Mouse (Mus musculus) olfactory bulb, adult 2 months (tissue): ENCODE results near the gene Xxylt1. TPM values are rescaled to one million over a fixed set of nuclear protein-coding genes. Genes with fewer than 3 reads are reported as not detected.
A peak's percentile ranks its signal among the peaks of the same experiment; 100 is the strongest.

Experiments
- H3K27ac ChIP-seq: fragments of 200-500 bp; 2 replicates; pipeline ENCODE4 v1.5.1; 2012; ENCODE audit warnings: low read depth, low read length; ENCODE audit not compliant: insufficient read depth
- H3K4me1 ChIP-seq: fragments of 200-500 bp; 2 replicates; pipeline ENCODE4 v1.6.1; 2012; ENCODE audit warnings: low read length; ENCODE audit not compliant: control insufficient read depth, insufficient read depth
- H3K4me3 ChIP-seq: fragments of 200-500 bp; 2 replicates; pipeline ENCODE4 v1.5.1; 2012; ENCODE audit warnings: mild to moderate bottlenecking, low read depth, low read length, moderate library complexity; ENCODE audit not compliant: insufficient read depth
- CTCF ChIP-seq: fragments of 200-500 bp; IDR thresholded peaks from 2 replicates; pipeline ENCODE4 v1.5.1; 2012; ENCODE audit warnings: low read depth, mild to moderate bottlenecking, low read length, moderate library complexity; ENCODE audit not compliant: insufficient read depth
- POLR2A ChIP-seq: fragments of 200-500 bp; IDR thresholded peaks from 2 replicates; pipeline ENCODE4 v1.6.1; 2012; ENCODE audit warnings: mild to moderate bottlenecking, low read depth, low read length, moderate library complexity; ENCODE audit not compliant: insufficient read depth
- WGBS: fragments of 180-500 bp; shearing (Covaris S2); methylation state at CpG from one replicate; pipeline ENCODE4 v1.1.7; 2018; 5-methylcytosine and 5-hydroxymethylcytosine counted together
- polyA plus RNA-seq: library from polyadenylated mRNA; stranded (reverse); fragments of >200 nt; gene quantifications from 2 replicates; pipeline ENCODE4 v1.2.4, GENCODE M21; 2012; ENCODE audit warnings: low replicate concordance; ENCODE audit not compliant: missing spikeins, insufficient read depth, insufficient read length

Xxylt1 gene
- polyA plus RNA-seq, 1 experiment = not detected

DNA sequence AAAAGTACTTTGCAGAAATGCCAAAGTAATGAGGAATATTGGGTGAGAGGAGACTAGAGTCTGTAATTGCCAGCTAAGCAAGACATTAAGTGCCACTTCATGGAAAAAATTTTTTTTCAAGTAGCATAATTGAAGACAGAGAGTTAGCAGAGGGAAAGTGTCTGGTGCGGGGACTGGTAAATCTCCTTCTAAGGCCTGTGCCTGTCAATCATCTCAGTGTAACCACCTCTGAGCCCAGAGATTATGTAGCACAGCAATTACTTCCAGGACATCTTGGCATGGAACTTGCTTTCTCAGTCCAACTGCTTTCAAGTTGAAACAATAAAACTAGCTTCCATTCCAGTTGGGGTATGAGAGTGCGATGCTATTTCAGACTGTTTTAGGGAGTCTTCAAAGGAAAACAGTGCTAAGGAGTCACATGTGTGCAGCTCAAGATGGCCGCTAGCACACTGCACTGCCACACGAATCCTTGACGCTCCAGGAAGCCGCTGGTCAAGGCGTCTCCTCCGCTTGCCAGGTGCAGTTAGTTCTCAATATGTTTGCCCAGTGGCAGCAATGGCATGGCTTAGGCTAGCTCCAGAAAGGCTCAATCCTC lies 45.5 kb downstream of the Xxylt1 start:
- TF ChIP-seq POLR2A (no peak), CTCF (no peak)
- Histone ChIP-seq H3K4me1 (peaks cover 5% of the 10 kb centered on the region; the same call in 1 of the 2 replicates), H3K27ac (no peak overlapping the region), H3K4me3 (no peak overlapping the region)
- 73% methylated on average over 8 of the region's 8 CpGs for WGBS

DNA sequence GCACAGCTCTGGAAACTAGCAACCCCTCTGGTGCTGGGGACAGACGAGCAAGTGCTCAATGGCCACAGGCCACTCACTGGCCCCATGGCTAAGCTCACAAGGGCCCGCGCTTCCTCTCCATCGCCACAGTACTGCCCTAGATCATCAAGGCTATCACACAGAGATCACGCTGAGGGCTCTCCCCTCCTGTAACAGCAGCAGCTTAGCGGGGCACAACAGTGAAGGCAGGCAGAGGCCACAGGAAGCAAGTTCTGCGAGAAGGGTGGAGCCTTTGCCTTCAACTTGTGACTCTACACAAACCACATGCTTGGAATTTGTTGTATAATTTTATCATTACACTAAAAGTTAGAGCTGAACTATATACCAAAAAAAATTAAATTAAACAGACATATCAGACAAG lies 46.0 kb downstream of the Xxylt1 start:
- 86% methylated on average over 7 of the region's 7 CpGs for WGBS
- no peak for TF ChIP-seq CTCF
- TF ChIP-seq POLR2A = no peak
- H3K4me3 ChIP-seq = no peak overlapping the region
- peaks cover 7% of the 10 kb centered on the region; the same call in 1 of the 2 replicates for H3K4me1 ChIP-seq
- no peak overlapping the region for H3K27ac ChIP-seq

DNA sequence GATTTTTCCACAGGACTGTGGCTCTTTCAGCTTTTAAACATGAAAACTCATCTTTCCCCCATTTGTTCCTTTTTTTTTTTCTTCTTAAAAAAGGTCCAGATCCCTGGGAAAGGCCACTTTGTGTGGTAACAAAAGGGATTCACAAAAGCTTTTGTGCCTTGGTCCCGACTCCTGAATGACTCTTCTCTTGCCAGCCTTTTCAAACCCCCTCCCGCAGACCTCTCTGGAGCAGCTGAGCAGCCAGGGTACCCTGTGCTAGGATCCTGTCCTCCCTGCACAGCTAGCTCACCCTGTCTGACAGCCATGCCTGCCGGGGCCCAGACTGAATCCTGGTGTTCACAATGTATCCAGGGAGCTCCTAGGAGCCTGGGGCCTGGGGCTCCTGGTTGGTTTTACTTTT lies 47.2 kb downstream of the Xxylt1 start:
- no peak overlapping the region for H3K27ac ChIP-seq
- no peak for TF ChIP-seq POLR2A
- no peak for TF ChIP-seq CTCF
- no peak overlapping the region for H3K4me3 ChIP-seq
- WGBS = 67% methylated on average over 3 of the region's 3 CpGs
- peaks cover 7% of the 10 kb centered on the region; the same call in 1 of the 2 replicates for H3K4me1 ChIP-seq

DNA sequence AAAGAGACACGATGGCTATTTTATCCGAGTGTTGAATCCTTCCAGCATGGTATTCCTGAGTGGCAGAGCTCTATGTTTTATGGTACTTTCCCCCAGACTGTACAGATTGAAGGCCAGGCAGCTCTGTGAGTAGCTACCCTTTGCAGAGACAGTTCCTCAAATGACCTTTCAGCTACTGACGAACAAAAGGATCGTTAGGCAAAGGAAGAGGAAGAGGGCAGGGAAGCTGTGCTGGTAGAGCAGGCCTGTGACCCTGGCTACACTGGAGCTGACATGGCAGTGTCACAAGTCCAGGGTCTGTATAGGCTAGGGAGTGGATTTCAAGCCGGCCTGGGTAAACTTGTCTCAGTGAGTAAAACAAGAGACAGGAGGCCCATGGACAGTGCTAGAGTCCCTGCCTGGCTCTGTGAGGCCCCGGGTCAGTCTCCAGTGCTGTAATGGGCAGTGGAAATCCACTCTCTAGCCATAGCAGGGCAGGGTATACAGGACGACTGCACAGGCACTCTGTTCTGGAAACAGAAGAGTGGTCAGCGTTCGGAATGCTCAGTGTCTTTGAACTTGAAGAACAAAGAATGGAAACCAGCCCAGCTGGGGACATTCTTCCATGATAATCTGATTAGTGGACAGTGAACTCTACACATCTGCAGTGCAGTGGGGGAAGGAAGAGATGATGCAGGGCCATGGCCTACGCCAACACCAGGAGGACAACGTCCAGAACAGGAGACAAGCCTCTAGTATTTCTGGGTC lies 51.3 kb downstream of the Xxylt1 start:
- 75% methylated on average over 11 of the region's 11 CpGs for WGBS
- H3K27ac ChIP-seq = peak overlapping the region; percentile 55; the same call in 1 of the 2 replicates
- H3K4me1 ChIP-seq = peaks cover 5% of the 10 kb centered on the region; the same call in 1 of the 2 replicates
- no peak overlapping the region for H3K4me3 ChIP-seq
- no peak for TF ChIP-seq CTCF
- no peak for TF ChIP-seq POLR2A

DNA sequence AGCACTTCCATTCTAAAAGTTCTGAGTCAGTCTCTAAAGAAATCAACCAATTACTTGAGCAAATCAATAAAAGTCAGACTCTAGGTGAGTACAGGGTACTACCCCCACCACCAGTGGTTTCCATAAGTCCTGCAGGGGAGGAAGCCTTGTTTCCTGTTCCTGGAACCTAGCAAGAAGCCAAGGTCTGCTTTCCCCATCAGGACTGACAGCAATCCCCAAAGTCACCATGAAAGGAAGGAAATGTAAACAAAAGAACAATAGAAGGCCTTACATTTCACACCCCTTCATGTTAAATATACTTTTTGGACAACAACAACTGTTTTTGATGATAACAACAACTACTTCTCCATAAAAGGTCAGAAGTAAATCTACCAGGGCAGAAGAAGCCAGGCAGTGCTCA lies 53.6 kb downstream of the Xxylt1 start:
- Histone ChIP-seq H3K4me3 (no peak overlapping the region), H3K27ac (no peak overlapping the region), H3K4me1 (peaks cover 8% of the 10 kb centered on the region; the same call in 1 of the 2 replicates)
- TF ChIP-seq POLR2A (no peak), CTCF (no peak)

DNA sequence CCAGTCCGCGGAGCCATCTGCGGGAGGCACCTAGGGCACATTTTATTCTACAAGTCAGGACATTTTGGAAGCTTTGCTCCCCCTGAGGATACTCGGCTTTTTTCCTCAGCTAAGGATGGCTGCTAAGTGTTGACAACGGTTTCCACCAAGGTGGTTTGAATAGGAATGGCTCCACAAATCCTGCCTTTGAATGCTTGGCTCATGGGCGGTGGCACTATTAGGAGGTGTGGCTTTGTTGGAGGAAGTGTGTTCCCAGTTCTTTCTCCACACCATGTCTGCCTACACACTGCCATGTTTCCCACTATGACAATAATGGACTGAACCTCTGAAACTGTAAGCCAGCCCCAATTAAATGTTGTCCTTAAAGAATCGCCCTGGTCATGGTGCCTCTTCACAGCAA lies 55.7 kb downstream of the Xxylt1 start:
- no peak overlapping the region for H3K4me3 ChIP-seq
- peaks cover 12% of the 10 kb centered on the region for H3K4me1 ChIP-seq
- TF ChIP-seq POLR2A = no peak
- TF ChIP-seq CTCF = no peak
- WGBS = 94% methylated on average over 7 of the region's 7 CpGs
- no peak overlapping the region for H3K27ac ChIP-seq

DNA sequence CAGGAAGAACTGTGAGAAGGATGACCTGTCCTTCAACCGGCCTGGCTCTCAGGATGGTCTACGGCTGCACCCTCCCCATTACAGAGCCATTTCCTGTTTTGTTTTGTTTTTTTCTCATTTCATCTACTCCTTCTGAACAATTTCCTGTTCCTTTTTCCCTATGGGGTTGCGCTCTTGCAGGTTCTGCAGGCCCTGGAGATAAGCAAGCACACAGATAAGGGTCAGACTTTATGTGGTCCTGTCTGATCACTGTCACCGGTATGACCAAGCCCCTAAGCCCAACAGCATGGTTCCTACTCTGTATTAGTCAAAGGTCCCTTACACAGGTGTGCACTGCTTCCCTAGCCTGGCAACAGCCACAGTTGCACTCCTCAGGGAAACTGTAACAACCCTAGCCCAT lies 56.2 kb downstream of the Xxylt1 start:
- H3K4me1 ChIP-seq = peaks cover 12% of the 10 kb centered on the region
- TF ChIP-seq POLR2A (no peak), CTCF (no peak)
- 95% methylated on average over 4 of the region's 4 CpGs for WGBS
- H3K4me3 ChIP-seq = no peak overlapping the region
- H3K27ac ChIP-seq = no peak overlapping the region

DNA sequence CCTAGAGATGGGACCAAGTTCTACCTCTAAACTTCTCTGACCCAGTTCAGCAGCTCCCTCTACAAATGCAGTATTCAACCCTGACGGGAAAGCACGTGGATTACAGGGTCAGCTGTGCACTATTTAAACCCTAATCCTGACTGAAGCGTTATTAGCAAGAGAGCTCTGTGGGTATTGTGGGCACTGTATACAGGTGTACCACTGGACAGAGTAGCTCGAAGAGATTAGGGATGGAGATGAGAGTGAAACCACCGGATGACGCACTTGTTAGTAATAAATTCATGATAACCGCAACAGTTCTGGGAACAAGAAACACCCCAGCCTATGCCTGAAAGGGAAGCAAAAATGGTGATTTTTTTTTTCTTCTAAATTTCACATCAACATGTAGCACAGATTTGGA lies 57.0 kb downstream of the Xxylt1 start:
- Histone ChIP-seq H3K27ac (no peak overlapping the region), H3K4me3 (no peak overlapping the region), H3K4me1 (peaks cover 12% of the 10 kb centered on the region)
- TF ChIP-seq POLR2A = no peak
- TF ChIP-seq CTCF = no peak
- WGBS = 83% methylated on average over 7 of the region's 7 CpGs

DNA sequence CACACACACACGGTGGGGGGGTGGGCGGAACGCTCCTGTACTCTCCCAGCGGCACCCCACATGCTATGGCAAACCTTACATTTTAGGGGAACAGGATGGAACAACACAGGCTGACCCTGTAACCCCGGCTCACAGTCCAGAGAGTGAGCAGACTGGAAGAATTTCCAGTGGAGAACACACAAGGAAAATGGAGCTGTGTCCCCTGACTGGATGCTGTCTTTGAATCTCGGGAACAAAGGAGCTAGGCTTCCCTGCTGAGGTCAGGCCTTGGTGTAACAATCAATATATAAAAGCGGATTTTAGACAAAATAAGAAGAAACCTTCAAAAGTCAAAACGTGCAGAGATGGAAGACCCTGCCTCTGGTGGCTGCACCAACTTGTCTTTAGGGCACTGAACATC lies 57.4 kb downstream of the Xxylt1 start:
- TF ChIP-seq POLR2A (no peak), CTCF (no peak)
- Histone ChIP-seq H3K4me1 (peaks cover 12% of the 10 kb centered on the region), H3K27ac (no peak overlapping the region), H3K4me3 (no peak overlapping the region)
- WGBS = 74% methylated on average over 8 of the region's 8 CpGs

DNA sequence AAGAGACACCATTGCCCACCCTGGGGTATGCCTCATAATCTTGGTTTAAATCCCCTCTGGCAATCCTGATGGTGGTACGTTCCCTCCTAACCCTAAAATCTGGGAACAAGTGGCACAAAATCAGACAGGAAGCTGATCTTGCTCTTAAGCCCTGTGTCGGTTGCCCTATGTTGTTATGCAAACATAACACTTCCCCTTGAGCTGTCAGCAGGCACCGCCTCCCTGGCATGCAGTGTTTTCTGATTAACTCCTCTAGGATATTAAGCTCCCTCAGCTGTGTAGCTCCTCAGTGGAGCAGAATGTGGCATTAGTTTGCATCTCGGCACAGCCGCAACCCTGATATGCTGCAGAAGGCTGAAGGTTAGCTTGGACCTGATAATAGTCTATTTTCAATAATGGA lies 58.9 kb downstream of the Xxylt1 start:
- WGBS = 32% methylated on average over 5 of the region's 5 CpGs
- no peak for TF ChIP-seq CTCF
- no peak for TF ChIP-seq POLR2A
- Histone ChIP-seq H3K27ac (no peak overlapping the region), H3K4me1 (peaks cover 12% of the 10 kb centered on the region), H3K4me3 (no peak overlapping the region)
